Mouse (Mus musculus): ENCODE results near the gene Apip.

The Apip gene

DNA sequence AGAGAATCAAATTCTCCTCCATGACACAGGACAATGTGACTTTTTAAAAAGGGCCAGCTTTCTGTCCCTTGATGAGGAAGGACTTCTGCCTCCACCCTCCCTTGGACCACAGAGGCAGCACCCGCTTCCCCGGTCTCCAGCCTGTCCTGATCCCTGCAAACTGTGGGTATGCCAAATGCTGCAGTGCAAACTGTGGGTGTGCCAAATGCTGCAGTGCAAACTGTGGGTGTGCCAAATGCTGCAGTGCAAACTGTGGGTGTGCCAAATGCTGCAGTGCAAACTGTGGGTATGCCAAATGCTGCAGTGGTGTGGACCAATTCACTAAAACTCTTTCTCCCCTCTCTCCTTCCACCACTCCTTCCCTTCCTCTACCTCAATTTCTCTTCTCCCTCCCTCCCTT is 32.7 kb downstream of the Apip start:
- no peak for DNase-seq

DNA sequence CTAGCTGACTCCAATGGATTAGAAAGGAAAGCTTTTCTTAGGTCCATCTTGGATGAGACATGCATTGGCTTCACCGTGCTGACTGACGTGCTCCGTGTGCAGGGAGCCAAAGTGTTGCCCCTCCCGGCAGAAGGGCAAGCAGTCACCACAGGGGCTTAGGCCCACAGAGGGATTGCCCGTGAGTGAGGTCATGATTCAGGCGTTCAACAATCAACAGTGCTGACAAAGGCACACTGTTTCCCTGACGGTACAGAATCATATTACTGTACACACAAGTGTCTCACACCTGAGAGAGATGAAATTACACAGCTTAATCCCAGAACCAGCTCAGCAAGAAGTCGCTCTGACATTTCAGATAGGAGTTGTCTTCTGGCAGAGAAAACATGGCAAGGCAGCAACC is 38.2 kb downstream of the Apip start:
- DNase-seq = no peak

DNA sequence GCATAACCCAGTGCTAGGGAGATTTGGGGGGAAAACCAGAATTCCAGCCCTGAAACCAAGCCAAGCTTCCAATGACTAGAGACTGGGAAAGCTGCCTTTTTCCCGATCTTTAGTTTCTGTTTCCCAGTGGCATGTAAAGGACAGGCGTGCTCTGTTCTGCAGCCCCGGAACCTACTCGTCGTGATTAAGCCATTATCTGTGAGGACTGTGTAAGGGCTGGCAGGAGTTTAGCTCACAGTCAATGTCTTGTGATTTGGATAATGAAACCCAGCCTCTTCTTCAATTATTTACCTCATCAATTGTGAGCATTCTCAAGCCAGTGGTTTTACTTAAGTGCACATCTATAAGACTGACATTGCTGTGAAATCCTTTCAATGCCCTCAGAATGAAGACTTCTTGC is 43.7 kb downstream of the Apip start:
- DNase-seq = no peak

DNA sequence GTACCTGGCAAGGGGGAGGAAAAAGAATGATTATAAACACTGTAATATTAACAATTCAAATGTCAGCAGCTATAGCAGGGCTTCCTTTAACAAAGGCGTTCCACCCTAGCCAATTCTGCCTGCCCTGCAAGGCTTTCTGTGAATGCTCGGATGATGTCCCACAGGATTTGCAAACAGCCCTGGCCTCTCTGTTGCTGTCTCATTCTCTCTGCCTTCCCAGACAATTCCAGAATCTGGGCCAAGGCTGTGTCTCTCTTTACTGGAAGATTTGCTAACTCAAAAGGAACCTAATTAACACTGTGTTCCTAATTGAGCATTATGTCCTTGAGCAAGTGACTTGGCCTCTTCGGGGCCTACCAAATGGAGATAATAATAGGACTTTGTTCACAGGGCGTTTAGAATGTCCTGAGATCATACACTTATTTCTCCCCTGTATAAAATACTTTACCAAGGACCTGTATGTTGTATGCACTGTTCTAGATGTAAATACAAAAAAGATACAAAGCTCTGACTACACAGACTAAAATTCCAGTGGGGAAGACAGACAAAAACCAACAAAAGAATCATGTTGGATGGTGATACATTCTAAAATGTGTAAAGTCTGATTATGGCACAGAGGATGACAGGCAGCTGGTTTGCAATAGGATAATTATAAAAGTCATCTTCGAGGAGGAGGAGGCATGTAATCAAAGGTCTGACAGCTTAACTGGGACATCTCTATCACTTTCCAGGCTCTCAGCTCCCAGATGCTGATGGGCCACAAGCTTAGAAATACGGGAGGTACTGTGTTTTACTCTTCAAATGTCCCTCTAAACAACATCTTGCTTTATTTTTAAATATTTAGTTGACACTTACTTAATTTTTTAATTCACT is 45.1 kb downstream of the Apip start:
- DNase-seq = no peak

DNA sequence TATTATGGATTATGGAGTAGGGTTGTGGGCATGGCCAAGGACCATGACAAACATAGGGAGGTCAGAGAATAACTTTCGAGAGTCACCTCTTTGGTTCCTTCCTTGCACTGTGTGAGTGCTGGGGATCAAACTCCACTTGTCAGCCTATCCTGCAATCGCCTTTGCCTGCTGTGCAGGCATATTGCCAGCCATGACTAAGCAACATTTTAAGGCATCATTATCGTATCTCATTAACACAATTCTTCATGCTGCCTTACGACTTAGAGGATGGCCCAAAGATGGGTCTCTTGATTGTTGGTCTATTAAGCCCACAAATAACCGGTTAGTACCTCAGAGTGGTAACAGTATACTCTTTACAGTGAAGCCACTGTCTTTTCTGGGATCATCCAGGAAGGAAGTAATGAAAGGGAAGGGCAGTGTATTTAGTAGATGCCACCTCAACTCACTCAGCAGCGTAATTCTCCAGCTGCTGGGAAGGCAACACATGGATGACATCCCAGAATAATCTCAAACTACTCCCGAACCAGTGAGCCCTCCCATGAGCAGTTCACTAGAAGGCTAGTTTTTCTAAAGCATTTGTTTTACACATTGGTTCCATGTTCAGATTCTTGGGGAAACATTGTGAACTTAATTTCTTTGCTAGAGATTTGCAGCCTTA is 45.9 kb downstream of the Apip start:
- peak; percentile 21 for DNase-seq

DNA sequence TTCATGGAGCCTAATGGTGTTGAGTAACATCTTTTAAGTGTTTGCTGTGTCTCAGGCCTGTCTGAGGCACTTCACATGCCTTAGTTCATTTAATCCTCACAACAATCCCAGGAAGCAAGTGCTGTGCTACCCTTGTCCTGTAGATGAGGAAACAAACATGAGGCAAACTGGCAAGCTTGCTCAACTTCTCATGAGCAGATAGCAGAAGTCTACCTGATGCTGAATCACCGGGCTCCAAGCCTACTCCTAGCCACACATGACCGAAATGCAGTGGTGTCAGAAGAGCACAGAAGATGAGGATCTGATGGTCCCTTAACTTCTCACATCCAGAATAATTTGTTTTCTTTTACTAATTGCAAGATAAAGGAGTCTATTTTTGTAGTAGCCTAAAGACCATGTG is 56.2 kb downstream of the Apip start:
- no peak for DNase-seq

DNA sequence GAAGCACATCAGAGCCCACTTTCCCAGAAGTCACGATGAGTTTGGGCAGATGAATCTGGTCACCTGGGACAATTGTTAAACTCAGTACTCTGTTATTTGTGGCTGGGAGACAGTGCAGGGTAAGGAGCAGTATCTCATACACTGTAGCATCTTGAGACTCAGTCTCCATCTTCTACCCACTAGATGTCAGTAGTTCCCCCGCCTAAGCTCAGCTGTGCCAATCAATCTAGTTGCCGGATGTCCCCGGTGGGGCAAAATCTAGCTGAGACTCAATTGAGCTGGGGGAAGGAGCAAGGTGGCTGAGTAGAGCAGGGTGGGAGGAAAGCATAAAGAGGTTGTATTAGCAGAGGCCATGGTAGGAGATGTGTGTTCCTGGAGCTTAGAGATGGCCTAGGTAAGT is 57.7 kb downstream of the Apip start:
- DNase-seq = no peak

DNA sequence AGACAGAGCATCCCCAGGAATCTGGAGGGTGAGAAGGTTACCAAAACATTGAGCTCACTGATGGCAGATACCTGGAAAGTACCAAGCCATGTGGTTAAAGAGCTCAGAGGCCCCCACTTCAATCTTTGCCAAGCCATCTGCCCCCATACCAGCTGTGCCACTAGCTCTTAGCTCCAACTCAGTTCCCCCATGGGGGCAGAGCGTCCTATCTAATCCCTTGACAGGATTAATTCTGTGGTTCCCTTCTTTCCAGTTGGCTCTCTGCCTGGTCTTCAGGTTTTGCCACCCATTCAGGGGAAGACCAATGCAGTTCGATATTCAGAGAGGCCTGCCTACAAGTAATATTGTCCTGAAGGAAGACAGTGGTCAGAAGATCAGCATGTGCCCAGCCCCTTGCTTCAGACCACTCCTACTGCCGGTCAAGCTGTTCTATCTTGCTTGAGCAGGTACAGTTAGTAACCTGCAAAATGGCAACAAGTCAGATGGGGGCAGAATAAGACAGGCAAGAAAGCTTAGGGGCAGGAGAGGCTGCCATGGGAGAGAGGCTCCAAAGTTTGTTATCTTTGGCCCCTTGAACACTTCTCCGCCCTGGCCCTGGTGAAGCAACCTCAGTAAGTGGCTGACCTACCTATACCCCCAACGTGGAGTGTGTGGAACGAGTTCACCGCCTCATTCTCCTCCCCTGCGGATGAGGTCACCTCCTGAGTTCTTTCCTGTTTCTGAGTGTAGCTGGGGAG is 65.2 kb downstream of the Apip start:
- DNase-seq = peak; percentile 27

Measured in kidney, postnatal 10 days (tissue).